Mouse (Mus musculus) heart, adult 2 months (tissue): ENCODE data around the gene Zfp704.

Experiments
- CTCF ChIP-seq: fragments of 200-600 bp; IDR thresholded peaks from 2 replicates; pipeline ENCODE4 v1.8.1; 2022; ENCODE audit warnings: antibody characterized with exemption, mild to moderate bottlenecking, moderate library complexity
- EP300 ChIP-seq: fragments of 200-500 bp; IDR thresholded peaks from 2 replicates; pipeline ENCODE4 v1.6.1; 2011; ENCODE audit warnings: low read depth, low read length, control low read depth; ENCODE audit not compliant: insufficient read depth
- POLR2A ChIP-seq: fragments of 200-500 bp; IDR thresholded peaks from 2 replicates; pipeline ENCODE4 v1.6.1; 2011; ENCODE audit warnings: mild to moderate bottlenecking, low read depth, low read length, control low read depth; ENCODE audit not compliant: insufficient read depth

- TF ChIP-seq POLR2A (no peak), EP300 (no peak), CTCF (no peak)
Observed at GRCm38 (mm10) chr3:9522009-9522408, 87.9 kb downstream of the Zfp704 start.
